Mouse (Mus musculus): ENCODE measurements around the gene Edaradd.
A peak's percentile ranks its signal among the peaks of the same experiment; 100 is the strongest.

The Edaradd gene

DNA sequence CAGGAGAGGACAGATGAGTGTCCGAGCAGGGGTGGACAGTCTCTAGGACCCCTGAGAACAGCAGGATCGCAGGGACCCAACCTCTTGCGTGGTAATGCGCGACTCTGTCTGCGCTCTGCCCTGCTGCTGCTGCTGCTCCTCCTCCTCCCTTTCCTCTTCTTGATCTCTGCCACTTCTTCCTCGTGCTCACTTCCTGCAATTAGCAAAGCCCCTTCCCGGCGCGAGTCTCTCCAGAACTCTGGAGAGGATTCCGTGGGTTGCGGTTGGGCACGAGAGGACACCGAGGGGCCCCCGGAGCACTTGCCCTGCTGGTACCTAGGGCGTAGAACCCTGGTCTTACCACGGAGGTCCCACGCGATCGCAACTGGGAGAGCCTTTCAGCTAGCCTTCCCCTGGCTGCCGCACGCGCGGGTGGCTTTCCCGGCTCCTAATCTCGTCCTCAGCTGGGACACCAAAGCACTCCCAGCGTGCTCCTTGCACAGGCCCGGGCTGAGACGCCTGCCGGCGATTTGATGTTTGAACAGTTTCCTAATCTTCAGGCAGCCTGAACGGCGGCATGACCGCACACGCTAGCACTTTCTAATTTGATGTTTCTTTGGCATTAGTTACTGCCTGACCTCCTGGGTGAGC is at the start of gene Edaradd:
Gene Edaradd (minus strand): TSS at position 484 of the 630 bp plus-strand sequence.
- peak in 1 of 2 experiments; percentile 37 for DNase-seq (ENCODE audit: low spot score in 2 of 2)

DNA sequence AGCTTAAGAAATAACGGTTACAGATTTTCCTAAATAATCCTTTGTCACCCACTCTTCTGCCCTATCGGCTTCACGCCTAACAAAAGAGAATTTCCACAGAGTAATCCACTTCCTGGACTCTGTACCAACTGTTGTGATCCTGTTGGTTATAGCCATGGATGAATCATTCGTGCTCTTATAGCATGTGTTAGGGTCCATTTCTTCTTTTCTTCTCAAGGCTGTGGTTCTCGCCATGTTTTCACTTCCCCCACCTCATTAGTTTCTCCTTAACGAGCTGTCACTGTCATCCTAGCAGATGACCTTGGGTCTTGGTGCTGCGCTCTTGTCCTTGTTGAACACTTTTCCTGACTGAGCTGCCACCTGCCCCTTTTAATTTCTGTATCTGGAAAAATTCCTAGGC is 49.5 kb upstream of the Edaradd start:
- no peak for DNase-seq (ENCODE audit: low spot score in 2 of 2)

DNA sequence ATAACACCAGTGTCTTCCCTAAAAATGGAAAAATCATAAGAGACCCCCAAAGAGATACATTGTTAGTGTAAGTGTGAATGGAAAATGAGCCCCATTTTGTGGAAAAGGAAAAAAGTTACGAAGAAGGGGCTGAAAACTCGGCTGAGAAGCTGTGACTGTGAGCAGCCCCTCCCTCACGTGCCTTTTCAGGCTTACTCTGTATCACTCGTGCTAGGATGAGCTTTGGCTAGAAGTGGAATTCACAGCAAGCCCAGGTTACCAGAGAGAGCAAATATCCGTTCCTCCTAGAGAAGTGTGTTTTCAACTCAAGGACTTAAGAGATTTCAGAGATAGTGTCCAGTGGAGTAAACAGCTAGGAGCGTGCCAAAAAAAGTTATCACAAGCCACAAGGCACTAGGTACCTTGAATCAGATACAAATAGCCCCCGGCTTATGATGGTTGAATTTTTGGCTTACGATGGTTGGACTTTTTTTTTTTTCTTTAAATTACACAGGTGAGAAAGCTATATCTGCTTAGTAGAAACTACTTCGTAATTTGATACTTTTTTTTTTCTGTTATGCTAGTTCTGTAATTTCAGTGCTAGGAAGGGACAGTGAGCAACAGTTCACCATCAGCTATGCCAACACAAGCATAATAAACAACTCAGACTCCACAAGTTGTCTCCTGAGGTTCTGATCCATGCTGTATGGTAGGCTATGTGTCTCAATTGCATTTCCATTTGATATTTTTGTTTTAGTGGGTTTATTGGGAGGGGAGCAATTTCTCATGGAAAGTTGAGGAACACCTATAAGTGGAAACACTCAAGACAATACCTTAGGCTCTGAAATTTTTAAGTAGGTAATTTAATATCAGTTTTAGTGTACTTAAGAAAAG is 48.6 kb upstream of the Edaradd start:
- DNase-seq (ENCODE audit: low spot score in 2 of 2), result no peak

GRCm38 (mm10) chr13:12567936-12568335 is 47.7 kb upstream of the Edaradd start:
- no peak for DNase-seq (ENCODE audit: low spot score in 2 of 2)

GRCm38 (mm10) chr13:12565621-12566390 is 45.6 kb upstream of the Edaradd start, which contains the start of gene Ero1lb:
Gene Ero1lb, plus strand, starts transcription at chr13:12565874.
- peak; percentile 97 to 99 for DNase-seq (ENCODE audit: low spot score in 2 of 2)

DNA sequence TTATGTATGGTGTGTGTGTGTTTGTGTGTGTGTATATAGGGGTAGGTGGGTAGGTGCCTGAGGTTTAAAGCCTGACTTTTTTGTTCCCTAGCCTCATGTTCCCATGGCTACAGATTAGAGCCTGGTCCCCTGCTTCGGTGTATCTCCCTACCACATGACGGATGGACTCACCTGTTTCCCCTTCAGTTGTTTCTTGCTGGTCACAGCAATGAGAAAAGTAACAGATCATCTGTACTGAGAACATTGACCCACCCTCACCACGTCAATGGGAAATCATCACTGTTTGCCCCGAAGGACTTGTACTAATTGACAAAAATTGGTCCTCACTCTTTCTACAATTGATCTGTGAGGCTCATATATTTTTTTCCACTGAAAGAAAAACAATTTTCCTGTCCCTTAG is 42.0 kb upstream of the Edaradd start:
- DNase-seq (ENCODE audit: low spot score in 2 of 2), result no peak

- peak in 1 of 2 experiments; percentile 68 for DNase-seq (ENCODE audit: low spot score in 2 of 2)
These were observed 41.5 kb upstream of the Edaradd start for GRCm38 (mm10) chr13:12561729-12562128.

DNA sequence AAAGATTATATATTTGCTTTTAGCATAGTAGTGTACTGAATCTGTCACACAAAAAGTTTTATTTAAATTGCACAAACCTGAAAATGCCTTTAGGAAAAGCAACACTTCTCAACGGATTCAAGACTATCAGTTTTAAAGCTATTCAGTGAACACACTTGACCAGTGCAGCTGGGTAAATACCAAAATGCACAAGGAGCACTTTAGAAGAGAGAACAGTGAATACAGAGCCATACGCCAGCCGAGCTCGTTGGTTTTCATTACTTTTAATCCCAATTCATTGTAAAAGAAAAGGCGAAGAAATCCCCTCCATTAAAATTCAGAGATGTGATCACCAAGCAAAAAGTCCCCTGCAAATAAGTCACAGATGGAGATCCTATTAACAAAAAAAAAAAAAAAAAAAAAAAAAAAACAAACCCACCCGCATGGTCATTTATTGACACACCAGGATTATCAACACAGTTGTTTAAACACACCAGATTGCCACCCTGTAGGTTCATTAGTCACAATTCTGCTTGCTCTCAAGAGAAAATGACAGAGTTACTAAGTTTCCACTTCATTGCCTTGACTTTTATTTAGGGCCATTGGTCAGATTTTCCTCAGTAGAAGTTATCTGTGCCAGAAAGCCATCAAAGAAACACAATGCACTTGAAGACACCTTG is 39.4 kb upstream of the Edaradd start:
- no peak for DNase-seq (ENCODE audit: low spot score in 2 of 2)

DNA sequence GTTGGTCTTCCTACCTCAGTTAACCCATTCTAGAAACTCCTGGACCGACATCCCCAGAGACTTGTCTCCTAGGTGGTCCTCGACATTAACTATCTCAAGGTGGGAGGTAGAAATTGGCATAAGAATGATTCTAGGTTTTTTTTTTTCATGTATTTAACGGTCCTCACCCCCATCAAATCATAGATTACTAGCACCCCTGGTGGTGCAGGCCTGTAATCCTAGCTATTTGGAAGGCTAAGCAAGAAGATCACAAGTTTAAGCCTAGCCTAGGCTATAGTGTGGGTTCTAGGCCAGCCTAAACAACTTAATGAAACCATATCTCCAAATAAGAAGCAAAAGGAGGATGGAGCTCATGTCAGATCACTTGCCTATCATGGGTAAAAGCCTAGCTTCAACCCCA is 38.8 kb upstream of the Edaradd start:
- DNase-seq (ENCODE audit: low spot score in 2 of 2), result no peak

DNA sequence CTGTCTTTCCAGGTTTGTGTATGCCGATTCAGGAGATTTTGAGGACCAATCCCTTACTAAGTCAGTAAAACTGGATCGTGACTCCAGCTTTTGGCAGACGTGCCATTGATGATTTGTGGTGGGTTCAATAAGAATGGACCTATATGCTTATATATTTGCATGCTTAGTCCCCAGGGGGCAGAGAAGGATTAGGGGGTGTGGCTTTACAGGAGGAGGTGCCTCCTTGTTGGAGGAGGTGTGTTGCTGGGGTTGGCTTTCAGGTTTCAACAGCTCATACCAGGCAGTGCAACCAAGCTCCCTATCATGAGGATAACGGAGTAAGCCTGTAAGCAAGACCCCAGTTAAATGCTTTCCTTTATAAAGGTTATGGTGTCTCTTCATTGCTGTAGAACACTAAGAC is 34.0 kb upstream of the Edaradd start:
- DNase-seq (ENCODE audit: low spot score in 2 of 2), result peak in 1 of 2 experiments; percentile 23

- DNase-seq (ENCODE audit: low spot score in 2 of 2), result no peak
These were observed 23.8 kb upstream of the Edaradd start for GRCm38 (mm10) chr13:12543880-12544568.

- no peak for DNase-seq (ENCODE audit: low spot score in 2 of 2)
These were observed 23.0 kb upstream of the Edaradd start for GRCm38 (mm10) chr13:12543246-12543645.

DNA sequence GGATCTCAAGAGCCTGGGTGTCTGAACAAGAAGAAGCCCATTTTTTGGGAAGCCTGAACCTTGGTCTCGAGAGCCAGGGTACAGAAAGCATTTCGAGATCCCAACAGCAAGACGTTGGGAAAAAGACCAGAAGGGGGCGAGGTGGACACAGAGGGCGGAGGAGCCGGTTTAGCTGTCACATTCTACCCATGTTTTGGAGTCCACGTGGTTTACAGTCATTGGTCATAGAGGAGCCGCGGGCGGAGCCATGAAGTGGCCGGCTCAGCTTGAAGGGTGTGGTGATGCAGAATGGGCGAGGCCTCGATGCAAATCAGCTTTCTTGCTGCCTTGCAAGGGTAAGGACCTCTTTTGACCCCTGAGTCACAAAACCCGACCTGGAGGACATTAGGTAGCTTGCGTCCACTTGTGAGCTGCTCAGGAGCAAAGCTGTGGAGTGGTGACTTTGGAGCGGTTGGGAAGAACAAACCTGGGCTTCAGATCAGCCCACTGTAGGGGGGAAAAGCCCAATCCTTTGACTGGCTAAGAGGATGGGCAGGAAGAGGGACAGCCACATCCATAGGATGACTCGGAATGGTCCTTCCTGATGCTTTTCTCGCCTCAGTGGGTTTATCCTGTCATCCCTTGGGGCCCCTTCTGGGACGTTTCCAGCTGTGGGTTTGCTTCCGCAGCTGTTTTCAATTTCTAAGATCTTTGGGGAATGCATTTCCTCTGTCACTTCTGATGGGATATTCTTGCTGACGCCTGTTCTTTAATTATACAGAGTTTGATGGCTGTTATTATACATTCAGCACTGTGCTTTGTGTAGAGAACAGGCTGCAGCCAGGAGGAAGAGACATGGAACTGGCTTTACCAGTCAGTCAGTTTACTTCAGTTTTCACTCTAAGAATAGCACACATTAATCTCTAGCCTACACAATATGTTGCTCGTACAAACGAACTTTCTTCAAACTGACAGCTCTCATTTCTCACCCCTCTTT is 22.1 kb upstream of the Edaradd start:
- DNase-seq (ENCODE audit: low spot score in 2 of 2), result peak; percentile 38 to 75

DNA sequence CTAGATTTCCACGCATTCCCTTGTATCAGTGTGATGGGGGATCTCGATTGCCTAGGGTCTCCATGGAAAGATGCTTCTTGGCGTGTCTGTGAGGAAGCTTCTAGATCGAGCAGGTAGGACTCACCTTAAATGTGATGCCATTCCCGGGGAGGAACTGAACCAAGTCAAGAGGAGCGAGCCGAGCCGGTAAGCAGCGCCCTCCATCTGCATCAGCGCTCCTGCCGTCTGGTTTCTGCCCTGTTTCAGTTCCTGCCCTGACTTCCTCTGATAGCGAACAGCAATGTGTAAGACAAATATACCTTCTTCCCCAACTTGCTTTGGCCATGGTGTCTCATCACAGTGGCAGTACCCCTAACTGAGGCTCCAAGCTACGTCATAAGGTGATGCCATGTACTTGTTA is 19.9 kb upstream of the Edaradd start:
- peak in 1 of 2 experiments; percentile 29 for DNase-seq (ENCODE audit: low spot score in 2 of 2)

DNA sequence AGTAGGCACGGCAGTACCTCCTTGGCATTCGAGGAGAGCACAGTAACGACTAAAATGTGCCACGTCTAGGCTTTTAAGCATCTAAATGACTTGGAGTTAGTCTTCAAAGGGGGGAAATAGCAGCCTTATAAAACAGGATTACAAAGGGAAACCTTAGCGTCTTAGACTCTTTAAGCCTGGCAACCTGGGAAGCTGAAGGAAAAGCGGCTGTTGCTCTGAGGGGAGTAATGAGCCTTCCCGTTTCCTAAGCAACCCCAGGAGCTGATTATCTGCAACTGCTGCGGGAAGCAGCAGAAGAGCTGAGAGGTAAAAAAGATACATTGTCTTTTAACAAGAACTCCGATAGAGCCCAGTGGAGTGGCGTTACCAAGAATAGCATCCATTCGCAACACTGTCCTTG is 19.5 kb upstream of the Edaradd start:
- DNase-seq (ENCODE audit: low spot score in 2 of 2), result no peak

DNA sequence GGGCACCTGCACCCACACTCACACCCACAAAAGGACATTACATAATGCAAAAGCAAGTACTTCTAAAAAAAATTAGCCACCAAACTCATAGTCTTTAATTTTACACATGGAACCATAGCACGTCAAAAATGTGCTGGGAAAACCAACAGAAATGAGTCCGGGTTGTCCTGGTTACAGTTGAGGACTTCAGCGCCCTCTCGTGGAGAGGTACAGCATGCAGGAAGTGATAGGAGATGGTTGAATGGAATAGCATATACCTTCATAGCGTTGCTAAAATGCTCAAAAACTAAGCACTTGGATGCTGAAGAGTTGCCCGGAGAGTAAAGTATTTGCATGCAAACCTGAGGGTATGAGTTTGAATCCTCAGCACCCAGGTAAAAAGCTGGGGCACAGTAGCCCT is 17.7 kb upstream of the Edaradd start:
- peak; percentile 42 to 67 for DNase-seq (ENCODE audit: low spot score in 2 of 2)

DNA sequence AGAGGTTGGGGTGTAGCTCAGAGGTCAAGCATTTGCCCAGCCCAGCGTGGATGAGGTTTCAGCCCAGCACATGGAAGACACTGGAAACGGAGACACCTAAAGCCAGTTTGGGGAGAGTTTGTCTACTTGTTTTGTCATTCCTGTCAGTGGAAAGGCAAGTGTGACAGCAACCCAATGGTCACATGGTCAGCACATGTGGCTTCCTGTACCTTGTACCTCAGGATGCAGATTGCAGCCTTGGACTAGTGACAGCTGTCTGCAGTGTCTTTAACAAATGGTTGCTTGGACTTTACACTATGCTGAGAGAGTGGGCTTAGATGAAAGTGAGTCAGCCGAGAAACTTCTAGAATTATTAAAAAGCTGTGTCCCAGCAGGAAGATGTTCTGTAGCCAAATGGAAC is 14.4 kb upstream of the Edaradd start:
- DNase-seq (ENCODE audit: low spot score in 2 of 2), result no peak

DNA sequence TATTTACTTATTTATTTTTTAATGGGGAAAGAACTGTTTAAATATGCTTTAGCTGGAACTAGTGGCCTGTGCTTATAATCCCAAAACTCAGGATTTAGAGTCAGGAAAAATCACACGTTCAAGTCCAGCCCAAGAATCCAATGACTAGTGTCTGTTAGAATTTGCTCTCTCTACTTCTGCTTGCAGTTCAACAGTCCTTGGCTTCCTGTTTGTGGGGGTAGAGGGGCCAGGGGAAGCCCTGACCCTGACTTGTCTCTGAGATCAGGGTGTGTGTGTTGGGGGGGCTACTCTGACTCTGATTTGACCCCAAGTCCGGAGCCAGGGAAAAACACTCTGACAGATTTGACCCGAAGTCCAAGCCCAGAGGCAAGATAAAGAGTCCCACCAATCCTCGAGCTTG is 5.4 kb upstream of the Edaradd start:
- no peak for DNase-seq (ENCODE audit: low spot score in 2 of 2)

DNA sequence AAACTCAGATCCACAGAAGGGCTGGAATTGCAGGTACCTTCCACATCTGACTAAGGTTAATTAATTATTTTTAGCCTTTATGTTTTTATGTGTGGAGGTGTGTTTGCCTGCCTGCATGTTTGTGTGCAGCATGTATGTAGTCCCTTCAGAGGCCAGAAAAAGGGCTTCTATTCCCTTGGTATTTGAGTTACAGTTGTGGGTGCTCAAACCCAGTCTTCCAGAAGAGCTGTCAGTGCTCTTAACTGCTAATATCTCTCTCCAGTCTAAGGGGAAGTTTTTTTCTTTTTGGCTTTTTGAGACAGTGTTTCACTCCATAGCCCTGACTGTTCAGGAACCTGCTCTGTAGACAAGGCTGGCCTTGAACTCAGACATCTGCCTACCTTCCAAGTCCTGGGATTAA is 2.1 kb upstream of the Edaradd start:
- no peak for DNase-seq (ENCODE audit: low spot score in 2 of 2)

GRCm38 (mm10) chr13:12519371-12519770 is 867 bp downstream of the Edaradd start:
- DNase-seq (ENCODE audit: low spot score in 2 of 2), result no peak
